Mouse (Mus musculus) stomach, adult 2 months (tissue): ENCODE measurements around the gene Chrnd. TPM values are rescaled to one million over a fixed set of nuclear protein-coding genes. Genes with fewer than 3 reads are reported as not detected.

Source experiments
- polyA plus RNA-seq: library from polyadenylated mRNA; depleted of rRNA; stranded (reverse); fragments of >200 nt; gene quantifications from 2 replicates; pipeline ENCODE4 v1.2.3, GENCODE M21; 2012; rRNA removed

Chrnd gene
- polyA plus RNA-seq: 0.10 and 0.18 TPM in 2 replicates

DNA sequence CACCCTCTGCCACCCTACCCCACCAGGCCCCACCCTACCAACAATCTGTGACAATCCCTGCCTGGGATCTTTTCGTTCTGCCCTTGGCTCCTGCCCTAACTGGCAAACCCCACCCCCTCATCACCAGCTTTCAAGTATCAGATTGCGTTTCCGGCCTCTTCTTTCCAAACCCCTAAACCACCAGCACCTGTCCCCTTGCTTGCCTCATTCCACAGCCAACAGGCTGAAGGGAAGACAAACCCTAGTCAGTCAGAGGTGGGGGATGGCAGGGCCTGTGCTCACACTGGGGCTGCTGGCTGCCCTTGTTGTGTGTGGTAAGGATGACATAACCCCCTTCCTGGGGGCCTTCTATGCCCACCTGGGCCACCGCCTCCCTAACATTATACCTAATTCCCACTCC is at the start of gene Chrnd:
TSS of gene Chrnd (plus strand) at position 179 of the 400 bp plus-strand sequence.

DNA sequence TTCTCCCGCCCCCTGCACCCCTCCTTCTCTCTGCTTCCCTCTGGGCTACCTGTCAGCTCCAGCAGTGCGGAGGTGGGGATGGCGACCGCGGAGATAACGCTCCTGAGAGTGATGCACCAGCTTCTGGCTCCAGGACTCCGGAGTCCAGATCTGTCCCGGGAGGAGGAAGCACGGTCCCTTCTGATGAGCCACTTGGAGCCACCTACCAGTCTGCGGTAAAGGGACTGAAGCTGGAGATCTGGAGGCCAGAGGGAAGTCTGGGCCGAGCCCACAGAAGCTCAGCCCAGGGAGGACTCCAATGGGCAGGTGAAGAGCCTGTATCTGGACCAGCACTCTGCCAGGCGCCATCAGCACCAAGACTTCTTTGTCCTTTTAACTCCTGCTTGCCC is 34.2 kb upstream of the Chrnd start, which contains the start of gene Ecel1:
TSS of gene Ecel1 (minus strand) at position 323 of the 389 bp plus-strand sequence.

DNA sequence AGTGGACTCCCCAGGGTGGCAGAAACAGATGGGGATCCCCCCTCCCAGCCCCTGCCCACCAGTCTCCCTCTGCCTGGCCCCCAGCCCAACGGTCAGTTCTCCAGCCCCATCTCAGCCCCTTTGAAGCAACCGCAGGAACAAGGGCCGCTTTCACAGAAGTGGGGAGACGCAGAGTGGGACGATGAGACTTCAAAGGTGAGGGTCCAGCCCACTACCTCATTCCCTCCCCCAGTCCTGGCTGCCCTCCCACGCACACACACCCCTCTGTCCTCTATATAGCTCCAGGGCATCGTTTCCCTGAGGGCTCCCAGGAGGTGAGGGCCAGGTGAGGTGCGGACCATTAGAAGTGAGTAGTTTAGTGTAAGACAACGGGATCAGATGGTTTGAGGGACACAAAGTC is 7.4 kb upstream of the Chrnd start, which contains the start of gene Prss56:
TSS of gene Prss56 (plus strand) at position 301 of the 400 bp plus-strand sequence.

DNA sequence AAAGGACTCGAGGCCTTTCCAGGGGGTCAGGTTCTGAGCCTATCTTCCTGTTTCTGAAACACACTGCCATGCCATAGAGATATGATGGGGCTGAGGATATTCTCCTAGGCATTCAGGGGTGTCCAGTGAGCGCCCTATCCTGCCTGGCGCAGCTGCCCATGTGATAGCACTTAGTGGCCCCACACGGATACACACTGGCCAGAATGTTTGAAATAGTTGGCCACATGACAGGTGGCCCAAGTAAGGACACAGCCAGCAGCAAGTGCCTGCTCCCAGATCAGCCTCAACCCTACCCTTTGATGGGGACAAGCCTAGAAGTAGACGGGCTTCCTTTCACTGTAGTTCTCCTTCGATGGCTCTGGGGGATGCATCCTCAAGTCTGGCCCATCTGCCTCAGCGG is 14.1 kb downstream of the Chrnd start, which contains the start of gene Chrng:
TSS of gene Chrng (plus strand) at position 193 of the 400 bp plus-strand sequence.

DNA sequence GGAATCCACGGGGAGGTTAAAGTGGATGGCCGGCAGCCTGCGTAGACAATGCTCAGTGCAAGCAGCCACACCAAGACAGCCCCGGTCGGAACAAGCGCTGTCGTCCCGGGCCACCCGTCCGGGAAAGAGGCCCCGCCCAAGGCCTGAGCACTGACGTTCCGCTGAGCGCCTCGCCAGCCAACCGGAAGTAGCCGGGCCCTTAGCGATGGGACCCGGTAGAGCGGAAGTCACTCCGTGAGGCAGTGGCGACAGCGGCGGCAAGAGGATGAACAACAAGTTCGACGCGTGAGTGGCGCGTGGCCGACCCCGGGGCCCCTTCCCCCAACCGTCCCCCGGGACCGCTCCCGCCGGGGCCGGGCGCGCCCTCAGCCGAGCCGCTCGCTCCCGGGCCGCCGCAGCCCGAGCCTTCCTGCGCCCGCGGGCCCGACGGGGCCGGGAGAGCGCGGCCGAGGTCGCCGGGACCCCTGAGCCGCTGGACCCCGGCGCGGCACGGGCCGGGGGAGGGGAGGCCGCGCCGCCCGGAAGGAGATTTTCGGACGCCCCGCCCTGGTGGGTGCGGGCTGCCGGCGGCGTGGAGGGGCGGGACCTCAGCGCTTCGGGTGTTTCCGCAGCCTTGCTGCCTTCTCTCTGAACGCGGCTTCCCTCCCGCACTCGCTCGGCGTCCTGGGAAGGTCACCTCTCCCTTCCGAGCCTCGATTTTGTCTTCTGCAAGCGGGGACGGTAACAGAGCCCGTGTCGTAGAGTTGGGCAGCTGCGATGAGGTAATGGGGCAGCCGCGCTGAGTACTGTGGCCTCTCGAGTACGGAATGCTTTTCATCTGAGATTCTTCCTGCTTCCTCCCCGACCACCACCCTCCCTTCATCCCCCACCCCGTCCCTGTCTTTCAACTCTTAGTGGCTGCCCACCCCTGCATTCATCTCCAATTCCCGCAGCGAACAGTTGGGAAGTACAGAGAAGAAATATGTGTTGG is 23.6 kb downstream of the Chrnd start, which contains the start of gene Eif4e2:
TSS of gene Eif4e2 (plus strand) at position 180 of the 970 bp plus-strand sequence.

Other genes with a start within 250 kb of the Chrnd start
- not detected in 2 replicates for gene Alppl2, start 100.7 kb upstream of the Chrnd start, polyA plus RNA-seq
- 6.0 and 6.9 TPM in 2 replicates for gene Alpi, start 89.0 kb upstream of the Chrnd start, polyA plus RNA-seq
- 0.32 and 0.81 TPM in 2 replicates for gene Akp3, start 65.6 kb upstream of the Chrnd start, polyA plus RNA-seq
- gene Ecel1, start 34.1 kb upstream of the Chrnd start, polyA plus RNA-seq: 0.15 and 0.20 TPM in 2 replicates
- 0.02 TPM in 1 of 2 replicates, not detected in the other for gene Prss56, start 7.3 kb upstream of the Chrnd start, polyA plus RNA-seq
- 0.03 and 0.24 TPM in 2 replicates for gene Chrng, start 14.1 kb downstream of the Chrnd start, polyA plus RNA-seq
- 10.6 and 11.5 TPM in 2 replicates for gene Eif4e2, start 23.3 kb downstream of the Chrnd start, polyA plus RNA-seq
- 1.6 and 2.2 TPM in 2 replicates for gene Efhd1, start 73.8 kb downstream of the Chrnd start, polyA plus RNA-seq
- 7.6 and 10.6 TPM in 2 replicates for gene Gigyf2, start 136.4 kb downstream of the Chrnd start, polyA plus RNA-seq
- gene Kcnj13, start 204.1 kb downstream of the Chrnd start, polyA plus RNA-seq: 0.36 and 0.51 TPM in 2 replicates